Mouse (Mus musculus): ENCODE data around the gene Cldn14.
A peak's percentile ranks its signal among the peaks of the same experiment; 100 is the strongest.

Gene Cldn14

DNA sequence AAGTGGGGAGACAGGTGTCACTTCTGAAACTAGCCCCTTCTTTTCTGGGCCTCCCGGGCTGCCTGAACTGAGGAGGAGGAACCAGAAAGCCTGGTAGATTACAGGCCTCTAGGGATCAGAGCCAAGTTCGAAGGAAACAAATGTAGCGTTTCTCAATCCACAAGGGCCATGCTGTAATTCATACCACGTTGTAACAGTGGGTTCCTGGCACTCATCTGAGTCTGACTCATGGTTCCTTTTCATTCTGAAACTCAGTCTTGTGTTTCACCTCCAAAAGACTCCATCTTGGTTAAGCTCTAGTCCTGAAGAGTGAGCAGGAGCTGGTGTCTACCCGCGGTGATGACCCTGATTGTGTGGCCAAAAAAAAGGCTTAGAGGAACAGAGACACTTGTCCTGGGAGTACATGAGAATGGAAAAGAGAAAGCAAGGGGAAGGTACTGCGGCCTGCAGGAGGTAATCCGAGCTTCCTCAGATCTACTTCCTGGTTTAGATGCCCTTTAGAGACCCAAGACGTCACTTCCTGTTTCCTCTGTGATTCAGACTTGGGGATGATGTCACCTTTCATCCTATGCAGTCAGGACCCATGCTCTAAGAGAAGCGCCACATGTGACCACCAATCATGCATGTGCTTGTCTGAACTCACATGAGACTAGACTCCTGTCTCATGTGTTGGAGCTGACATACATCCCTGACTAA, 94.6 kb downstream of the Cldn14 start:
- DNase-seq (ENCODE audit: inconsistent age in 2 of 2, low spot score in 1 of 2): peak; percentile 48 to 80

DNA sequence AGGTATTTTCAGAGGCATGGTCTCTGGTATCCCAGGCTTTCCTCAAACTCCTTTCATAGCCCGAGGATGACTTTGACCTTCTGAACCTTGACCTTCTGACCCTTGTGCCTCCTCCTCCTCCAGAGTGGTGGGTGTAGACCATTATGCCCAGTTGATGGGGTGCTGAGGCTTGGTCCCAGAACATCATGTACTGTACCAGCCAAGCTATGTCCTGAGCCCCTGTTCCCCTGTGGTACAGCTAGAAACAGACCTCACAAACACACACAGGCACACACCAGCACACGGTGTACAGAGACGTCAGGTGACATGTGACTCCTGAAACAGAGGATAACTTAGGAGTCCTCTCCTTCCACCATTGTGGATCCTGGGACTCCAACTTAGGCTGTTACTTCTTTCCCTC, 95.8 kb downstream of the Cldn14 start:
- no peak for DNase-seq (ENCODE audit: inconsistent age in 2 of 2, low spot score in 1 of 2)

DNA sequence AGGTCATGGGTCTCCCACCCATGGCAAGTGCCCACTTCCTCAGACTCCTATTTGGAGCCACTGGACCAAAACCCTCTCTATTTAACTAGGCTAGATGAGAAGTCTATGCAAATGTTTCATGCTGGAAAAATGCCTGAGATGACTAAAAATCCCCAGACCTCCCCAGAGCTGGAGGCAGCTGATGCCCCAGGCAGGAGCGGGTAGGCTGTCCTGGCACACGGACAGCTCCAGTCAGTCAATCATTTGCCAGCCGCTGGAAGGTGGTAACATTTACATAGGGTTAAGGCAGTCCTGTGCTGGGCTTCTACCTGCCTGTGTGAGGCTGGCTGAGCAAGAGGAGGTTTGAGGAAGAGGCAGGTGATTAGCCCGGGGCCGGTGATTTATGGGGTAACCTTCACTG, 96.5 kb downstream of the Cldn14 start:
- DNase-seq (ENCODE audit: inconsistent age in 2 of 2, low spot score in 1 of 2): peak in 1 of 2 experiments; percentile 53

DNA sequence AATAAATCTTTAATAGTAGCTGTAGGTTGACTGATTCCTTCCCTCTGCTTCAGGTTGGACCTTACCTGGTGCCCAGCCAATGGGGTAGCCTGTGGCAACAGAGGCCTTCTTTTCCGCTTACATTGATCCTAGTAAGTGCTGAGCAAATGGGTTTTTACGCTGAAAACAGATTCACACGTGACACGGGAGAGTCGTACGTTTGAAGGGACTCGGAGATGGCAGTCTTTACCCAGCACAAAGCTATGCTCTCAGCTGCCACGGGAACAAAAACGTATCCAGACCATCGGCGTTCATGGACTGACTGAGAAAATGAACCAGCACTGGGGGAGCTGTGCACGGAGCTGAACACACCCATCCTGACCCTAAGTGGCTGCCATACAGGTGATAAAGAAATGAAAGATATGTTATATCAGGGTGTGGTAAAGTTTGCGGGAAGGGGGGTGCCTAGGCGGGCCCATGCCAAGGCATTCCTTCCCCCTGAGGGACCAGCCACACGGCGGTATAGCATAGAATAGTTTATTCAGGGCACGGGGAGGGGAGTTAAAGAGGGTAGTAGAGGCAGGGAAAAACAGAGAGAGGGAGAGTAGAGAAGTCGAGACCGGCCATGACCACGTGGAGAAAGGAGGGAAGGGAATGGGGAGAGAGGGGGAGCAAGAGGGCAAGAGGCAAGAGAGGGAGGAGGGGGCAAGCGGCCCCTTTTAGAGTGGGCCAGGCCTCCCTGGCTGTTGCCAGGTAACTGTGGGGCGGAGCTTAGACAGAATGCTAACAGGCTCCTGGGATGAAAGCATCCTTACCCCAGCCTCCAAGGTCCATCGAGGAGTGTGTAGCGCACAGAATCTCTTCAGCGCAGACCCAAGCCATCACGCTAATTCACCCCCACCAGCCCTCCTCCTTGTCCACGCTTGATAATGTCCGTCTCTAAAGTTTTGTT, 97.6 kb downstream of the Cldn14 start:
- no peak for DNase-seq (ENCODE audit: inconsistent age in 2 of 2, low spot score in 1 of 2)

DNA sequence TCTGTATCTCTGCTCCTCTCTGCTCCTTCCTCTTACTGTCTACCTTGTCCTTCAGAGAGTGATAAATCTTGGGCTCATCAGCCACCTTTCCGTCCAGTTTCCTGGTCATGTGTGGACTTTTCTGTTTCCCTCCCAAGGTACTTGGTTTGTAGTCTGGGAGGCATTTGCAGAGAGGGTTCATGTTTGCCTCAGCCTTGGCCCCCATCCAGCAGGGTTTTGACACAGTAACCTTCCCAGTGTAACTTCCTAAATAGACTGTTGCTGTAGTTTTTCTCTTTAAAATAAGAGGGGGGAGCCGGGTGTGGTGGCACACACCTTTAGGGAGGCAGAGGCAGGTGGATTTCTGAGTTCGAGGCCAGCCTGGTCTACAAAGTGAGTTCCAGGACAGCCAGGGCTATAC, 98.7 kb downstream of the Cldn14 start:
- DNase-seq (ENCODE audit: inconsistent age in 2 of 2, low spot score in 1 of 2): peak in 1 of 2 experiments; percentile 55

DNA sequence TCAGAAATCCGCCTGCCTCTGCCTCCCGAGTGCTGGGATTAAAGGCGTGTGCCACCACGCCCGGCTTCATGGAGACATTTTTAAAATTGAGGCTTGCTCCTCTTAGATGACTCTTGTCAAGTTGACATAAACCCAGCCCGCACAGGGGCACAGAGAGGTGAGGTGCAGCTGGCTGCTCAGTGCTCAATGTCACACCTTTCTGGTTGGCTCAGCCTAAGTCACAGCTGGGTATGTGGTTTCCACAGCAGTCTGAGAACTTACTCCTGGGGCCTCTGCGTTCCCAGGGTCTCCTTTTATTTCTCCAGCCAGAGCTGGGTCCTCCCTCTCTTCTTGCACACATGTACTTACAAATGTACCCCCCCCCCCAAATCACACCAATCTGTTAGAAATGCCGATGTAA, 100.4 kb downstream of the Cldn14 start:
- DNase-seq (ENCODE audit: inconsistent age in 2 of 2, low spot score in 1 of 2): no peak

DNA sequence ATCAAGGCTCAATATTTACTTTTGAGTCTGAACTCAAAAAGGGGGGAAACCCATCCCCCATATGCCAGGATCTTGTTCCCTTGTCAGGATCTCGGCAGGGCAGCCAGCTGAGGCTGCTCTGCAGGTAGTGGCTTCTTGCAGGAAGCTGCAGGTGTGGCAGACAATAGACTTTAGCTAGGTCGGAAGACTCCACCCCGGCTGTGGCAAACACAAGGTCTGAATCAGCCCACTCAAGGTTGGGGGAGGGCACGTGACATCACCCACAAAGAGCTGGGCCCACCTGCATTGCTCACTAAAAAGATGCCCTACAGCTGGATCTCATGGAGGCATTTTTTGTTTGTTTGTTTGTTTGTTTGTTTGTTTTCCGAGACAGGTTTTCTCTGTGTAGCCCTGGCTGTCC, 100.9 kb downstream of the Cldn14 start:
- DNase-seq (ENCODE audit: inconsistent age in 2 of 2, low spot score in 1 of 2): no peak

DNA sequence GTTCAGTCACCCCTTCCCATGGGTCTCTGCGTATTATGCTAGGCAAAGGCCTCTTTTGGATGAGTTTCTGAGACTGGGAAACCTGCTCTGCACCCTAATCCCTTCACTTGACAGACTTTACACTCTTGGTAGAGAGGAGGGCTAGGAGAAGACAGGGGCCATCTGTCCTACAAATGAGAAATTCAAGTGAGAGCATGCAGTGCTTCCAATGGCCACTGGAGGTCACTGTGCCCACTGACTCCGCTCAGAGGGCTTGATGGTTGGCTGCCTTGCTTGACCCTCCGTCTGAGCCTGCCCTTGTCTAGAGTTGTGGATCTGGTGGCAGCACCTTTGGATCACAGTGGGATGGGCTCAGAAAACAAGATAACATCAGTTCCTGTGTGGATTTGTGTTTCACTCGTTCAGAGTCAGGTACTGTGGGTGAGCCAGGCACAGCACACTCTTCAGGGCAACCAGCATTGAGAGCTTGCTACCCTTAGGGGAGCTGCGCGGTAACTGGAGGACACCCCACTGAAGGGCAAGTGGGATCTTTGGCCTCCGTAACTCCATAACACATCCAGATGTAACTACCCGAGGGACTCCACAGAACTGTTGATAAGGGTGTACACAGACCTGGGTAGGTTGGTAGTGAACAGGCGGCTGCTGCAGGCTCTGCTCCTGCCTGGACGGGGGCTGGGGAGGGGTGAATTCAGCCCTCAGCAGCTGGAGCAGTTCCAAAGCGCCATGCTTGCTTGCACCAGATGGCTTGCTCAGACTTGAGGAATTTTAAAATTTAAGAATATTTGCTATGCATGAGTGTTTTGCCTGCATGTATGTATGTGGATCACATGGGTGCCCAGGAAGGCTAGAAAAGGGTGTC, 102.3 kb downstream of the Cldn14 start:
- peak; percentile 40 to 84 for DNase-seq (ENCODE audit: inconsistent age in 2 of 2, low spot score in 1 of 2)

DNA sequence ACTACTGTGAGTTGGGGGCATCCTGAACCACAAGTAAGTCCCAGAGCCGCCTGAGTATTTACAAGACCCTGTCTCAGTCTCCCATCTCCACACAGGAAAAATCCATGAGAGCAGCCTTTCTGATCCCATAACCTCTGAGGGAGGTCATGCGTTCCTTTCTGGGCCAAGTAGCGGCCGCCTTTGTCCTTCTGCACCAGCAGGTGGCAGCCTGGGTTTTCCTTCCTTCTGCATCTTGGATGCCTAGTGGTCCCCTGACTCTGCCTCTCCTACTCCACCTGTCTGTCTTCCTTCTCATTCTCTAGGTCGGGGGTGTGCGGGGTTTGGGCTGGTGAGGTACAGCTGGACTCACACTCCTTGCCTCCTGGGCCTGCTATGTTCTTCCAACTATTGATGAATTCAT, 105.6 kb downstream of the Cldn14 start:
- DNase-seq (ENCODE audit: inconsistent age in 2 of 2, low spot score in 1 of 2): no peak

DNA sequence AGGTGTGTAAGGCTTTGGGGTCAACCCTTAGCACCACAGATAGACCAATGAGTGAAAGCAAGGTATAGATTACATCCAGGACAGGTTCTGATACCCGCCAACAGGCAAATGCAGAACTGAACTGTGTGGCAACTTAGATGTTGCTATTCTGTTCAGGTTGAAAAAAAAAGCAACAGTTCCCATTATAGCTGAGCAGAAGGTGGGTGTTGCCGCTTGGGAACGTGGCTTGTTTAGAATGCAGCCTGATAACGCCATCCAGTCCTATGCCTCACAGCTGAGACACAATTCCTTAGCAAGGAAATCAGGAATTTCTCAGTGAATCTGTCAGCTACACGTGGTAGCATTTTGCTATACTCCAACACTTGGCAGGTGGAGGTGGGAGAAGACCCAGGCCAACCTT, 115.4 kb downstream of the Cldn14 start:
- no peak for DNase-seq (ENCODE audit: inconsistent age in 2 of 2, low spot score in 1 of 2)

DNA sequence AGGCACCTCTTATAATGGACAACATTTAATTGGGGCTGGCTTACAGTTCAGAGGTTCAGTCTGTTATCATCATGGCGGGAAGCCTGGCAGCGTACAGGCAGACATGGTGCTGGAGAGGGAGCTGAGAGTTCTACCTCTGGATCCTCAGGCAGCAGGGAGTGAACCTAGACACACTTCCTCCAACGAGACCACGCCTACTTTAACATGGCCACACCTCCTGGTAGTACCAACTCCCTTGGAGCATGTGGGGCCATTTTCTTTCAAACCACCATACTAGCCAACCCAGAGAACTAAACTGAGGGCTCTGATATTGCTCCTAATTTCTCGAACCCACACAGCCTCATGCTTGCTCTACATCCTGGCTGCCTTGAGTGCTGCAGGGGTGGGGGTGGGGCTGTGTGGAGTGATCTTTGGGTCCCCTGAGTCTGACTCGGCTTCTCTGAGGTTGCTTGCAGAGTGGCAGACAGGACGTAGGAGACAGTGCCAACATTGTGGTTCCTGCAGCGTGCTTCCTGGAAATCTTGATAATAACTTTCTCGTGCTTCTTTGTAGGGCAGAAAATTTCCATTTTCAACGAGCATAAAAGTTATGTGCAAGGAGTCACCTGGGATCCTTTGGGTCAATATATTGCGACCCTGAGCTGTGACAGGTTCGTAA, 117.6 kb downstream of the Cldn14 start:
- DNase-seq (ENCODE audit: inconsistent age in 2 of 2, low spot score in 1 of 2): no peak

DNA sequence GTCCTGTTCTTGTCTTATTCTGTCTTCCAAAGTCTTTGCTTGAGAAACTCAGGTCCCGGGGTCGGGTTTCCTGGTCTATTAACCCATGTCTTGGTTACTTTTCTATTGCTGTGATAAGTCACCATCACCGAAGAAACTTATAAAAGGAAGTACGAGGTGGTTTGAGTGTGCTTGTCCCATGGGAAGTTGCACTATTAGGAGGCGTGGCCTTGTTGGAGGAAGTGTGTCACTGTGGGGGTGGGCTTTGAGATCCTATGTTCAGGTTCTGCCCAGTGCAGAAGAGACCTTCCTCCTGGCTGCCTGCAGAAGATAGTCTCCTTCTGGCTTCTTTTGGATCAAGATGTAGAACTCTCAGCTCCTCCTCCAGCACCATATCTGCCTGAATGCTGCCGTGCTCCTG, 120.2 kb downstream of the Cldn14 start:
- no peak for DNase-seq (ENCODE audit: inconsistent age in 2 of 2, low spot score in 1 of 2)

DNA sequence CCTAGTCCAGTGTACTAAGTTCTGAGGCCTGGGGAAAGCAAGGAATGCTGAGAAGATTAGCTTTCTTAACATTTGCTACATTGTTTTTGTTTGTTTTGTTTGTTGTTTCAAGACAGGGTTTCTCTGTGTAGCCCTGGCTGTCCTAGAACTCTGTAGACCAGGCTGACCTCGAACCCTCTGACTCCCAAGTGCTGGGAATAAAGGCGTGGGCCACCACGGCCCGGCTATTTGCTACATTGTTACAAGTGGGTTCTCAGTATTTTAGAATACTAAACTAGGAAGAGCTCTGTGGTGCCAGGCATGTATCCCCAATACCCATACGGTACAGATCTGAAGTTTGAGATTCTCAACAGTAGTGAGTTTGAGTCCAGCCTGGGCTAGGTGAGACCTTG, 123.9 kb downstream of the Cldn14 start:
- DNase-seq (ENCODE audit: inconsistent age in 2 of 2, low spot score in 1 of 2): no peak

DNA sequence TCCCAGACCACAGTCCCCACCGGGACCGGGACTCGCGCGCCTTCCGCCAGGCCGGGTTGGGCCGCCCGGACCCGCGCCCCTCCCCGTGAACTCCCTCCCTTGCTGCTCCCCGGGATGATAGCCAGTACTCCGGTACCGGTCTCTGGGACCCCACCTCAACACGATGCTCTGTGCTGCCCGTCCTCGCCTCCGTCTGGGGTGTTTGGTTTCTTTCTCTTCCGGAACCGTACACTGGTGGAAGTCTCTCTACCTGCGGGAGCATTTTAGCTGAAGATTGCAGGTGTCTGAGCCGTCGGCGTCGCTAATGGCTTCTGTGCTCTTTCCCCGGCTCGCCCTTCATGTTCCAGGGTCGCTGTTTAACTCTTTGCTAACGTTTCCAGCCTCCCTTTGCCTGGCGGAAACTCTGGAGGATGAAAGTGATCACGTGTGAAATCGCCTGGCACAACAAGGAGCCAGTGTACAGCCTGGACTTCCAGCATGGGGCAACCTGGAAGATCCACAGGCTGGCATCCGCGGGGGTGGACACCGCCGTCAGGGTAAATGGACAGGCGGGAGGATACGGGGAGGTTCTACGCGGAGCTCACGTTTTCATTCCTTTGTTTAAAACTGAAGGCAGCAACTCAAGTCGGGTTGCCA, 124.4 kb downstream of the Cldn14 start:
- peak; percentile 32 to 68 for DNase-seq (ENCODE audit: inconsistent age in 2 of 2, low spot score in 1 of 2)

DNA sequence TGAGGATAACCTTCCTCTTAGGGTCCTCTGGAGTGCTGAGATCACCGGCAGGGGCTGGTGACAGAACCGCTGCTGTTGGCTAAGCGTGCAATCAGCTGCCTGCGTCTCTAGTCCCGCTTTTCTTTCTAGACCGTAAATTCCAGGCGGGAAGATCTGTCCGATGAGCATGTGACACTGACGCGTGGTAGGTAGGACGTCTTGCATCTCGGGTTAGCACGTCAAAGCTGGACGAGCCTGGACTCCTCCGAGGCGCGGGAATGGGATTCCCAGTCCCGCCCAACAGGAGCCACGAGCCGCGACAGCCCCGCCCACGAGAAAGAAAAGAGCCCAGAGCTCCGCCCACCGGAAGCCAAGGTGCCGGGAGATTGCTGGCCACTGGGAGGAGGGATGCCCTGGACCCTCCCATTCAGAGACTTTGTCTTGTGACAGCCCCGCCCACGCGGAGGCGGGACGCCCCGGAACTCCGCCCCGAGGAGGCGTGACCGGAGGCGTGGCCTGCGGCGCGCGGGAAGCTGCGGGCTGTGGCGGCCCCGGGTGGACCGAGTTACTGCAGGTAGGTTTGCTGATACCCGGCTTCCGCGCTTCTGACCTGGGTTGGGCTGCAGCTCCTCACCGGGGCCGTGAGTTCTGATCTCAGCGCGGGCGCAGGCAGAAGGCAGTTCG, 125.1 kb downstream of the Cldn14 start, which contains the start of gene Chaf1b:
Chaf1b (plus strand) TSS at position 479 of the 663 bp plus-strand sequence.
- DNase-seq (ENCODE audit: inconsistent age in 2 of 2, low spot score in 1 of 2): peak; percentile 97 to 99

DNA sequence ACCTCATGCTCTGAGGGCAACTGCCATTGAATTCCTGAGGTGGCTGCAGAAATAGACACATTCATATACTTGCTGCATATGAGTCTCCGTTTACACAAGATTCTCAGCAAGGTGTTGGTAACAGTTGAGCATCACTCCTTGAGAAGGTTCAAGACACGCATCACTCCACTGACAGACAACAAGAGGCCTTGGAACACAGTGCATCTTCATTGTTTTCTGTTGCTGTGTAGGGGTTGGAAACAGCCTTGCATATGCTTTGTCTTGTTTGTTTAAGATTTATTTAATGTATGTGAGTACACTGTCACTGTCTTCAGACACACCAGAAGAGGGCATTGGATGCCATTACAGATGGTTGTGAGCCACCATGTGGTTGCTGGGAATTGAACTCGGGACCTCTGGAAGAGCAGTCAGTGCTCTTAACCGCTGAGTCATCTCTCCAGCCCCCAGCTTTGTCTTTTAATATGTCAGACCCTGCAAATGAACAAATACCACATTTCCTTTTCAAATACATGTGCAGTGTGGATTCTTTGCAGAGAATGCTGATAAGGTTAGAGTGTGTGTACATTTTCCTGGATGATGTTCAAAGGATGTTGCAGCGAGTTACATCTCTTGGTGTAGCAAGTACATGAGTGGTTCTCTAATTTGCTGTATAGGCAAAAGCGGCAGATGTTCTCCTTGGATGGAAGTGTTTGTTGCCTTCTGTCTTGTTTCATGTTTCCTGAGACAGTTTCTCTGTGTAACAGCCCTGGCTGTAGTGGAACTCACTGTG, 130.8 kb downstream of the Cldn14 start:
- no peak for DNase-seq (ENCODE audit: inconsistent age in 2 of 2, low spot score in 1 of 2)

DNA sequence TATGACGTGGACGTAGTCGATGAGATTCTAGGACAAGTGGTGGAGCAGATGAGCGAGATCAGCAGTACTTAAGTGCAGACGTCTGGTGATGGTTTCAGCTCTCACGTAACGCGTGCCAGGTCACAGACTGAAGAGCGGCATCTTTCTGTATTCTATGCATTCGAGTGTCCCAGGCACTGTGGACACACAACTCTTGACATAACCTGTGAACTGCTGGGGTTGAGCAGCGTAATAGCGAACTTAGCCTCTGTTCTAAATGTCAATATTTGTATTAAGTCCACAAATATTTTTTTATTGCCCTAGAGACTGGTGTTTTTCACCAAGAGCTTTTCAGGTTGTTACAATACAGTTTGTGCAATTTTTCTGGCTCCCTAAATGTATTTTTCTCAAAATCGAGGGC, 133.8 kb downstream of the Cldn14 start:
- no peak for DNase-seq (ENCODE audit: inconsistent age in 2 of 2, low spot score in 1 of 2)

Data from adrenal gland, adult (tissue).